In genomic region chr10:120475601-120476515, GRCm38 (mm10) we compare ENCODE assay signal across 9 mouse cellular contexts. TPM values are rescaled to one million over a fixed set of nuclear protein-coding genes. Genes with fewer than 3 reads are reported as not detected.
DNase-seq lines count a peak whose midpoint lies in the region; ATAC-seq and TF ChIP-seq lines count a peak whose summit lies in the region.
"Had no signal": no experiment of that assay in that cellular context is flagged by ENCODE, and none has a peak within 500 bp of the region (broad histone marks: within the 10 kb centered on the region; RNA-seq: fewer than 3 reads in every experiment).

Hmga2 (minus strand) TSS chr10:120476469.

- peak within 1 kb of the TSS; percentile 93 for H3K4me2 ChIP-seq in hindbrain, embryonic 15.5 days
- peak within 1 kb of the TSS; percentile 78 for H3K4me2 ChIP-seq in liver, embryonic 15.5 days
- peak within 1 kb of the TSS; percentile 96 for H3K4me2 ChIP-seq in neural tube, embryonic 12.5 days (replicated peaks)

- no peak within 1 kb of the TSS for H3K27ac ChIP-seq in gastrocnemius, adult 2 months
- H3K27ac ChIP-seq in forebrain, embryonic 10.5 days, result peak within 1 kb of the TSS; percentile 100
- H3K27ac ChIP-seq in hindbrain, embryonic 15.5 days (replicated peaks), result peak within 1 kb of the TSS; percentile 63
- 0 out of 2 replicates have a peak within 1 kb of the TSS, but pooled peaks have one; percentile 38 for H3K27ac ChIP-seq in liver, embryonic 15.5 days (replicated peaks)
- peak within 1 kb of the TSS; percentile 60 for H3K27ac ChIP-seq in neural tube, embryonic 12.5 days

- no peaks in the 10 kb centered on the region for H3K27me3 ChIP-seq in Patski
- 0 out of 2 replicates have a peak, but pooled peaks cover 4% of the 10 kb centered on the region for H3K27me3 ChIP-seq in forebrain, embryonic 10.5 days (ENCODE audit: poor library complexity, severe bottlenecking)
- H3K27me3 ChIP-seq in hindbrain, embryonic 15.5 days, result peaks cover 6% of the 10 kb centered on the region; the same call in 1 of the 2 replicates
- H3K27me3 ChIP-seq in liver, embryonic 15.5 days, result peaks cover 74% of the 10 kb centered on the region
- no peaks in the 10 kb centered on the region for H3K27me3 ChIP-seq in neural tube, embryonic 12.5 days (replicated peaks)
- H3K27me3 ChIP-seq: CH12.LX had no signal

- in situ Hi-C loops in Patski (cut with MboI; ENCODE audit: low pct_unique_long_range_greater_than_20kb), result loop anchor here (5.0 kb wide), 5 partner anchors 106 to 396 kb away; no protein-coding TSS in a partner anchor

- POLR2A ChIA-PET in Patski (lab: Charles Lee), result interaction anchor here (0.5 kb wide), 2 partner anchors 15 to 221 kb away, joined by 3 read pairs; no protein-coding TSS in a partner anchor

- TF ChIP-seq CTCF in gastrocnemius, adult 2 months (IDR thresholded peaks at IDR 0.05), result no peak
- TF ChIP-seq CTCF in Patski (IDR thresholded peaks at IDR 0.05), result no peak

- peaks cover 57% of the 10 kb centered on the region for H3K4me1 ChIP-seq in forebrain, embryonic 10.5 days
- H3K4me1 ChIP-seq in hindbrain, embryonic 15.5 days (replicated peaks), result peaks cover 42% of the 10 kb centered on the region
- peaks cover 12% of the 10 kb centered on the region; the same call in 1 of the 2 replicates for H3K4me1 ChIP-seq in liver, embryonic 15.5 days (replicated peaks)
- H3K4me1 ChIP-seq in neural tube, embryonic 12.5 days, result peaks cover 25% of the 10 kb centered on the region

- H3K9me3 ChIP-seq in forebrain, embryonic 10.5 days, result no peaks in the 10 kb centered on the region
- no peaks in the 10 kb centered on the region for H3K9me3 ChIP-seq in hindbrain, embryonic 15.5 days
- no peaks in the 10 kb centered on the region for H3K9me3 ChIP-seq in liver, embryonic 15.5 days (replicated peaks)
- H3K9me3 ChIP-seq in neural tube, embryonic 12.5 days, result no peaks in the 10 kb centered on the region

- H3K4me3 ChIP-seq in gastrocnemius, adult 2 months, result peak within 1 kb of the TSS; percentile 74
- peak within 1 kb of the TSS; percentile 99 for H3K4me3 ChIP-seq in forebrain, embryonic 10.5 days
- peak within 1 kb of the TSS; percentile 69 for H3K4me3 ChIP-seq in hindbrain, embryonic 15.5 days
- peak within 1 kb of the TSS; percentile 61 for H3K4me3 ChIP-seq in liver, embryonic 15.5 days (replicated peaks)
- peak within 1 kb of the TSS; percentile 79 for H3K4me3 ChIP-seq in neural tube, embryonic 12.5 days

- H3K9ac ChIP-seq in hindbrain, embryonic 15.5 days, result peak within 1 kb of the TSS; percentile 62
- H3K9ac ChIP-seq in liver, embryonic 15.5 days, result peak within 1 kb of the TSS; percentile 45
- peak within 1 kb of the TSS; percentile 90 for H3K9ac ChIP-seq in neural tube, embryonic 12.5 days

- peak; percentile 28 for DNase-seq in gastrocnemius, adult 2 months
- no peak for DNase-seq in gastrocnemius, adult 8-10 months (ENCODE audit: low spot score in 2 of 2)
- DNase-seq in Patski (ENCODE audit: low read depth, low spot score), result no peak
- no peak for DNase-seq in forebrain, embryonic 10.5 days (ENCODE audit: extremely low spot score, low spot score)
- no peak for DNase-seq in cerebellum, adult 11-12 months

- intact Hi-C loops in gastrocnemius, adult 2 months (cut with DNase I), result loop anchor here (10.0 kb wide), 1 partner anchor 51 kb away; no protein-coding TSS in a partner anchor

- CTCF ChIA-PET in Patski (lab: Charles Lee), result interaction anchor here (1.6 kb wide), 1 partner anchor 400 kb away, joined by 7 read pairs; no protein-coding TSS in a partner anchor

- ATAC-seq in Patski, result peak; percentile 22
- peak; percentile 47; the same call in 1 of the 2 replicates for ATAC-seq in hindbrain, embryonic 15.5 days (ENCODE audit: low FRiP score, low read depth)
- ATAC-seq in liver, embryonic 15.5 days (ENCODE audit: insufficient read depth), result peak; percentile 38
- ATAC-seq in neural tube, embryonic 12.5 days (ENCODE audit: low FRiP score, low read depth), result peak; percentile 54

- peaks cover 16% of the 10 kb centered on the region for H3K36me3 ChIP-seq in forebrain, embryonic 10.5 days (replicated peaks)
- H3K36me3 ChIP-seq in hindbrain, embryonic 15.5 days, result no peaks in the 10 kb centered on the region
- no peaks in the 10 kb centered on the region for H3K36me3 ChIP-seq in liver, embryonic 15.5 days (replicated peaks)
- H3K36me3 ChIP-seq in neural tube, embryonic 12.5 days, result no peaks in the 10 kb centered on the region

- WGBS in forebrain, embryonic 10.5 days, result under 1% methylated on average over 99 of the region's 99 CpGs
- WGBS in hindbrain, embryonic 15.5 days, result under 1% methylated on average over 99 of the region's 99 CpGs
- under 1% methylated on average over 99 of the region's 99 CpGs for WGBS in liver, embryonic 15.5 days (ENCODE audit: insufficient replicate concordance)
- WGBS in neural tube, embryonic 12.5 days, result under 1% methylated on average over 97 of the region's 99 CpGs

RNA-seq across cellular contexts. Expression of gene Hmga2, which starts in this region (rescaled TPM):
- under 1 TPM in 1 of 2 experiments, not detected in 1; 0.10 TPM for total RNA-seq in gastrocnemius, adult 2 months (2021)
- total RNA-seq in gastrocnemius, adult 8-10 months (2022), result under 1 TPM in 3 of 4 experiments, not detected in 1; 0.07 to 0.17 (median 0.08) TPM
- polyA plus RNA-seq in Patski (2021), result 12.5 TPM
- 115 and 117 TPM in 2 replicates for polyA plus RNA-seq in forebrain, embryonic 10.5 days (2016; fragmentation: Nextera tagmentation; extraction: Ambion mirVana)
- 2.2 and 2.6 TPM in 2 replicates for polyA plus RNA-seq in hindbrain, embryonic 15.5 days (2015; fragmentation: Nextera tagmentation; extraction: Ambion mirVana)
- polyA plus RNA-seq in liver, embryonic 15.5 days (2015; fragmentation: Nextera tagmentation; extraction: Ambion mirVana), result 1.7 and 2.1 TPM in 2 replicates
- 24.7 and 29.9 TPM in 2 replicates for polyA plus RNA-seq in neural tube, embryonic 12.5 days (2016; fragmentation: Nextera tagmentation; extraction: Ambion mirVana)
- total RNA-seq: CH12.LX had no signal

Comparison
In these comparisons a context has a peak if more than half of its experiments do, and no peak if none do; other contexts are left out.
1. Peak in DNase-seq and H3K4me3 ChIP-seq in gastrocnemius, adult 2 months; RNA of the gene not detected or under 1 TPM.